Mouse (Mus musculus) limb, embryonic 13.5 days (tissue): ENCODE data around the gene Map3k6. TPM values are rescaled to one million over a fixed set of nuclear protein-coding genes. Genes with fewer than 3 reads are reported as not detected.

Experiments used
- ATAC-seq: fragments of 200-750 bp; cut with Nextera tagmentation; 2 replicates; pipeline ENCODE4 v1.8.0; 2017; ENCODE audit warnings: low read depth, moderate number of reproducible peaks, moderate TSS enrichment; ENCODE audit not compliant: low FRiP score
- H3K27ac ChIP-seq: fragments of 300-500 bp; sonication (generic); 2 replicates; pipeline ENCODE4 v1.5.1; 2015; ENCODE audit warnings: inconsistent platforms, mild to moderate bottlenecking, moderate library complexity
- H3K27me3 ChIP-seq: fragments of 300-500 bp; sonication (generic); 2 replicates; pipeline ENCODE4 v1.6.1; 2015; ENCODE audit warnings: mild to moderate bottlenecking, inconsistent platforms
- H3K36me3 ChIP-seq: fragments of 300-500 bp; sonication (generic); 2 replicates; pipeline ENCODE4 v1.6.1; 2015; ENCODE audit warnings: inconsistent platforms, mild to moderate bottlenecking, moderate library complexity
- H3K4me1 ChIP-seq: fragments of 300-500 bp; sonication (generic); 2 replicates; pipeline ENCODE4 v1.6.1; 2015; ENCODE audit warnings: inconsistent platforms
- H3K4me2 ChIP-seq: fragments of 300-500 bp; sonication (generic); replicated peaks from 2 replicates; pipeline ENCODE4 v1.6.1; 2015; ENCODE audit warnings: inconsistent platforms, mild to moderate bottlenecking, moderate library complexity
- H3K4me3 ChIP-seq: fragments of 300-500 bp; sonication (generic); 2 replicates; pipeline ENCODE4 v1.5.1; 2015; ENCODE audit warnings: moderate library complexity, mild to moderate bottlenecking, inconsistent platforms
- H3K9ac ChIP-seq: fragments of 300-500 bp; sonication (generic); 2 replicates; pipeline ENCODE4 v1.6.1; 2015; ENCODE audit warnings: mild to moderate bottlenecking, inconsistent platforms
- H3K9me3 ChIP-seq: fragments of 300-500 bp; sonication (generic); 2 replicates; pipeline ENCODE4 v1.6.1; 2016; ENCODE audit warnings: inconsistent platforms
- WGBS: fragments of 180-500 bp; shearing (Covaris S2); methylation state at CpG from one replicate; pipeline ENCODE4 v1.1.7; 2015; 5-methylcytosine and 5-hydroxymethylcytosine counted together
- polyA plus RNA-seq: library from polyadenylated mRNA; unstranded; fragments of >200 nt; fragmentation: Nextera tagmentation; extraction: Ambion mirVana; gene quantifications from 2 replicates; pipeline ENCODE4 v1.2.1, GENCODE M21; 2015

Gene Map3k6
- polyA plus RNA-seq, 1 experiment from 2014 or later, result 2.4 TPM

DNA sequence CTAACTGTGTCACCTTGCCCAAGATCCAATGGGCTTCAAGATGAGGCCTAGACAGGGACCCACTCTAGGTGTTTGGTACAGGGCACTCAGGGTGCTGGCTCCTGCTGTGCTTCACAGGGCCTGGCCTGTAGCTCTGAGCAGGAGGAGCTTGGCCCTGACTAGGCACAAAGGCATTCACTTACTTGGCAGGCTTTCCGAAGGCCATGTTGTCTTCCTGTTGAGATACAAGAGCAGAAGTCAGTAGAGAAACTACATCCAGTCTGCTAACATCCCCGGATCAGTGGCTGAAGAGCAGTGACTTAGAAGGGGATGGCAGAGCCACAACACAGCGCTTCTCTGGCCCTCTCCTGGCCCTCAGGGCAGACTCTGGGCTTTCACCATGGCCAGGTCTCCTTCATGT lies 29.0 kb downstream of the Map3k6 start:
- Histone ChIP-seq H3K4me3 (no peak overlapping the region), H3K4me1 (peaks cover 5% of the 10 kb centered on the region), H3K27me3 (no peaks in the 10 kb centered on the region), H3K9me3 (peaks cover 3% of the 10 kb centered on the region; the same call in 1 of the 2 replicates), H3K4me2 (no peak overlapping the region), H3K27ac (no peak overlapping the region), H3K9ac (no peak overlapping the region), H3K36me3 (peaks cover 78% of the 10 kb centered on the region)
- WGBS, result 96% methylated on average over 3 of the region's 3 CpGs
- ATAC-seq, result no peak

GRCm38 (mm10) chr4:133270929-133271328 lies 30.3 kb downstream of the Map3k6 start:
- H3K36me3 ChIP-seq, result peaks cover 76% of the 10 kb centered on the region

GRCm38 (mm10) chr4:133277104-133278026 lies 36.7 kb downstream of the Map3k6 start, which contains the start of gene Tmem222:
Gene Tmem222, minus strand, starts transcription at chr4:133277792.
- ATAC-seq, result peak; percentile 87
- H3K9ac ChIP-seq, result peak within 1 kb of the TSS; percentile 91
- H3K36me3 ChIP-seq, result peaks cover 25% of the 10 kb centered on the region; the same call in 1 of the 2 replicates
- H3K4me1 ChIP-seq, result peaks cover 42% of the 10 kb centered on the region
- H3K4me2 ChIP-seq, result peak within 1 kb of the TSS; percentile 82
- H3K27ac ChIP-seq, result peak within 1 kb of the TSS; percentile 92
- WGBS, result under 1% methylated on average over 73 of the region's 73 CpGs
- peak within 1 kb of the TSS; percentile 87 for H3K4me3 ChIP-seq
- H3K27me3 ChIP-seq, result no peaks in the 10 kb centered on the region
- no peaks in the 10 kb centered on the region for H3K9me3 ChIP-seq

More at GRCm38 (mm10) chr4:133270929-133271328, 30.3 kb downstream of the Map3k6 start:
- H3K4me3 ChIP-seq, result no peak overlapping the region
- peaks cover 9% of the 10 kb centered on the region for H3K4me1 ChIP-seq
- H3K9me3 ChIP-seq, result no peaks in the 10 kb centered on the region
- ATAC-seq, result no peak
- no peak overlapping the region for H3K9ac ChIP-seq
- H3K27ac ChIP-seq, result no peak overlapping the region
- 88% methylated on average over 9 of the region's 9 CpGs for WGBS
- H3K27me3 ChIP-seq, result no peaks in the 10 kb centered on the region
- no peak overlapping the region for H3K4me2 ChIP-seq

GRCm38 (mm10) chr4:133278067-133278466 lies 37.4 kb downstream of the Map3k6 start:
- Histone ChIP-seq H3K4me1 (peaks cover 47% of the 10 kb centered on the region), H3K36me3 (peaks cover 25% of the 10 kb centered on the region; the same call in 1 of the 2 replicates), H3K4me3 (peak overlapping the region; percentile 87), H3K4me2 (peak overlapping the region; percentile 82), H3K27me3 (no peaks in the 10 kb centered on the region), H3K27ac (peak overlapping the region; percentile 92), H3K9me3 (no peaks in the 10 kb centered on the region), H3K9ac (peak overlapping the region; percentile 91)
- WGBS, result 29% methylated on average over 6 of the region's 6 CpGs
- ATAC-seq, result no peak

DNA sequence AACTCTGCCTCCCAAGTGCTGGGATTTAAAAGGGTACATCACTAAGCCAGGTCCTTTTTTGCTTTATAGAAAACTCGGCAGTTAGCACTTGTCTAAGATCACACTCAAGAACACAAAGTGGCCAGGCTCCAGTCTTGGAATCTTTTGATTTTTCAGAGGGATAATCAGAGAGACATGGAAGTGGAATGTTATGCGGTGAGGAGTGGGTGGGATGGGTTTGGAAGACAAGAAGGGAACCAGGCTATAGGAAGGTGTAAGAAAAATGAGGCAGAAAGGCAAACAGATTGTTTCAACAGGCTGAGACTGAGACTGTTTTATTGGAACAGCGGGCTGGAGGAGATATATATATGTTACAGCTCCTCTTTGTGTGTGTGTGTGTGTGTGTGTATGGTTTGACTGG lies 37.9 kb downstream of the Map3k6 start:
- Histone ChIP-seq H3K9ac (peak overlapping the region; percentile 91; the same call in 1 of the 2 replicates), H3K4me2 (peak overlapping the region; percentile 82), H3K36me3 (peaks cover 22% of the 10 kb centered on the region; the same call in 1 of the 2 replicates), H3K4me3 (peak overlapping the region; percentile 87; the same call in 1 of the 2 replicates), H3K27ac (peak overlapping the region; percentile 92), H3K4me1 (peaks cover 51% of the 10 kb centered on the region), H3K27me3 (no peaks in the 10 kb centered on the region), H3K9me3 (no peaks in the 10 kb centered on the region)
- no peak for ATAC-seq
- WGBS, result 80% methylated on average over 3 of the region's 3 CpGs

DNA sequence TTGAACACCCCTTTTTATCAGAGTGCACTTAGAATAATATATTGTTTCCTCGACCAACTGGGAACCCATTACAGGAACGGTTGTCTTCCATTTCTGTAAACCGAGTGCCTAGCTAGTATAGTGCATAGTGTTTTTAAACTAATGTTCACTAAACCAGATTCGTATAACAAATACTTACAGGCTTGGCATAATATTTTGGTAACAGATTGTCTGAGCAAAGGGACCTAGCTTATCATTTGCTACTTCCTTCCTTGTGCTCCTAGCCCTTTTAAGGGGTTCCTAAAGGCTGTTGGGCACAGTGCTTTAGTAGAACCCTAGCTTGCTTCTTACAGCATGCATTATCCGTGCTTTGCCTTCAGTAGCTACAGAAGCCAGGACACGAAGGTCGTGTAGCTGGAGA lies 40.9 kb downstream of the Map3k6 start:
- no peak overlapping the region for H3K4me3 ChIP-seq
- WGBS, result 27% methylated on average over 7 of the region's 7 CpGs
- ATAC-seq, result no peak
- H3K4me2 ChIP-seq, result peak overlapping the region; percentile 48
- no peaks in the 10 kb centered on the region for H3K27me3 ChIP-seq
- H3K36me3 ChIP-seq, result no peaks in the 10 kb centered on the region
- no peaks in the 10 kb centered on the region for H3K9me3 ChIP-seq
- H3K4me1 ChIP-seq, result peaks cover 41% of the 10 kb centered on the region
- peak overlapping the region; percentile 90 for H3K27ac ChIP-seq
- H3K9ac ChIP-seq, result 0 out of 2 replicates have a peak overlapping the region, but pooled peaks have one; percentile 2

DNA sequence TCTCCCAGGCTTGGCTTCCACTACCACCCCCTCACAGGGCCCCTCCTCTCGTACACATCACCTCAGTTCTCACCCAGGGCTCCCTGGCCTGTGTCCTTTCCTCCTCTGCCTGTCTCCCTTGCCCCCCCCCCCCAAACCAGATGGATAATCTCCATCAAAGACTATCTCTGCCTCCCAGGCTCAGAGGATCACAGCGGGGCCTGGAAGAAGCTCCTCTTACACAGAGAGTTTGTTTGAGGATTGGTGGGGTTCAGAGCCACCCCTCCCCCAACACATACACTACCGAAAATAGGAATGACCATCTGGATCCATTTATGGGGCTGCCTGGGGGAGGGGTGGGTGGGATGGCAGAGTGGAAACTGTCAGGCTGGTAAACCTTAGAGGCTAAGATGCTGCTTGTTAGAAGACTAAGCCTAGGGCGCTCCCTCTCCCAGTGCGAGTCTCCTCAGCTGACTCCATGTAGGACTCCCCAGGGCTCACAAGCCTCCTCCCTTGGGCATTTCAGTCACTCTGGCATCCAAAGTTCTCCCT lies 41.4 kb downstream of the Map3k6 start:
- H3K27me3 ChIP-seq, result no peaks in the 10 kb centered on the region
- no peaks in the 10 kb centered on the region for H3K36me3 ChIP-seq
- peak overlapping the region; percentile 48 for H3K4me2 ChIP-seq
- WGBS, result 2% methylated on average over 5 of the region's 5 CpGs
- ATAC-seq, result peak; percentile 44
- H3K9me3 ChIP-seq, result no peaks in the 10 kb centered on the region
- H3K4me3 ChIP-seq, result no peak overlapping the region
- H3K4me1 ChIP-seq, result peaks cover 36% of the 10 kb centered on the region
- peak overlapping the region; percentile 90 for H3K27ac ChIP-seq
- peak overlapping the region; percentile 2; the same call in 1 of the 2 replicates for H3K9ac ChIP-seq

DNA sequence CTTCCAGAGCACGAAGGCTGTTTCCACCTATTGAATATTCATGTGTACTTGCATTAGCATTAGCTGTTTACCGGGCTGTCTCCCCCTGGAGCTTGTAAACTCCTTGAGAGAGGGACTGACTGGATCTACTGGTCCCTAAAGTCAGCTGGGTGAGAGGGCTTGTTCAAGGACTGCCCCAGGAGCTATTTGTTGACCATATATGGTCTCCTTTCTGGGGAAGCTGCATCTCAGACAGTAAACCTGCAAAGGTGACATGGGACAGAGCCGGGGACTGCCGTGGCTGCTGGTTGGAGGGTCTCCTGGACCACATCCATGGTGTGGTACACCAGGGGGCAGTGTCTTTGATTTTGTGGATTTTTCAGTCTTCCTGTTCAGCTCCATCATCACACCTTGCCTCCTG lies 42.0 kb downstream of the Map3k6 start:
- no peak overlapping the region for H3K4me3 ChIP-seq
- peaks cover 36% of the 10 kb centered on the region for H3K4me1 ChIP-seq
- no peaks in the 10 kb centered on the region for H3K9me3 ChIP-seq
- ATAC-seq, result no peak
- no peaks in the 10 kb centered on the region for H3K27me3 ChIP-seq
- H3K27ac ChIP-seq, result peak overlapping the region; percentile 90
- H3K9ac ChIP-seq, result no peak overlapping the region; the same call in 1 of the 2 replicates
- no peaks in the 10 kb centered on the region for H3K36me3 ChIP-seq
- peak overlapping the region; percentile 48 for H3K4me2 ChIP-seq
- 8% methylated on average over 4 of the region's 4 CpGs for WGBS

DNA sequence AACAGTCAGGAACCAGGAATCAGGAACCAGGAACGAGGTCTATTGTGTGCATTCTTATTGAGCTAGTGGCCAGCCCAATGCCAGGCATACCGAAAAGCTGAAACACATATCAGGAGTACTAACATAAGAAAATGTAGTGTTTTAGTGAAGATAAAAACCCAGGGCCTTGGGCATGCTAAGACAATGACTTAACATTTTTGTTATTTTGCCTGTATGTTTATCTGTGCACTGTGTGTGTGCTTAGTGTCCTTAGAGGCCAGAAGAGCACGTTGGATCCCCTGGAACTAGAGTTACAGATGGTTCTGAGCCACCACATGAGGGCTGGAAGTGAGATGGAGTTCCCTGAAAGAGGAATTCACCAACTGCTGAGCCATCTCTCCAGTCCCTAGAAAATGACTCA lies 44.7 kb downstream of the Map3k6 start:
- Histone ChIP-seq H3K9ac (no peak overlapping the region), H3K4me2 (no peak overlapping the region), H3K27me3 (no peaks in the 10 kb centered on the region), H3K4me1 (peaks cover 27% of the 10 kb centered on the region), H3K36me3 (no peaks in the 10 kb centered on the region), H3K27ac (no peak overlapping the region), H3K9me3 (no peaks in the 10 kb centered on the region), H3K4me3 (no peak overlapping the region)
- no peak for ATAC-seq
- WGBS, result 84% methylated on average over 3 of the region's 3 CpGs

DNA sequence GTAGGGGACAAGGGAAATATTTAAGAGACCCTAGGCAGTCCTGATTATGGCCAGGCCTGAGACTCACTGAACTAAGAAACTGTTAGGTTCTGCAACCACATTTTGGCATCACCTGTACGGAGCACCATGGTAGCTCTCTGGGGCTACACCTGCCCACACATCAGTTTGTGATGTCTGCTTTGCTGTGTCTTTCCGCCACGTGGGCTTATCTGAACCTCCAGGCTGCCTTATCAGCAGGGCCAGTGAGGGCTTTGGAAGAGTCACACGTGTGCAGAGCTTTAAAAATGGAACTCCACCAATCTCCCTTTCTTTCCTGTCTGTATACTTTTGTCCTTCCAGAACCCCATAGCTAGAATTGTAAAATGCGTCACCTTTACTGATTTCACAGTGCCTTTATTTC lies 45.3 kb downstream of the Map3k6 start:
- Histone ChIP-seq H3K9ac (no peak overlapping the region), H3K36me3 (no peaks in the 10 kb centered on the region), H3K4me3 (no peak overlapping the region), H3K27ac (no peak overlapping the region), H3K9me3 (no peaks in the 10 kb centered on the region), H3K27me3 (no peaks in the 10 kb centered on the region), H3K4me2 (no peak overlapping the region), H3K4me1 (peaks cover 26% of the 10 kb centered on the region)
- no peak for ATAC-seq
- 77% methylated on average over 5 of the region's 5 CpGs for WGBS

DNA sequence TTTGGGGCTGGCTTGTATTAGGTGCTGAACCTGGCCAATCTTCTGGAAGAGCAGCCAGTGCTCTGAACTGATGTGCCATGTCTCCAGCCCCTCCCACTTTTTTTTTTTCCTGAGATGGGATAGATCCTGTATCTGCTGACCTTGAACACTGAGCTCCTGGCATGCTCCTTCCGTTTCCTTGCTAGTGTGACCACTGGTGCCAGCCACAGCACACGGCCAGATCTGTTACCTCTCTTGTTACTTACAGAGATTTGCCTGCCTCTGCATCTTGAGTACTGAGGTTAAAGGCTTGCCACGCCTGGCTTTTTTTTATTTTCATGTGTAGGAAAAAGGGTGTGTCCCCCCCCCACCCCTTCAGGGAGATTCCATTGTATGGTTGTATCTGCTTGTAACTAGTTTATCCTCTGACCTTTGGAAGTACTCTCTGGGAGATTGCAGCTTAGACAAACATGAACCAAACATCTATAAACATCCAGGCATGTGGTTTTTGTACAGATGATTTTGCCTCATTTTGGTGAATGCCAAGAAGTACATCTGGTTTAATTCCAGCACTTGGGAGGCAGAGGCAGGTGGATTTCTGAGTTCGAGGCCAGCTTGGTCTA lies 46.0 kb downstream of the Map3k6 start:
- Histone ChIP-seq H3K27ac (no peak overlapping the region), H3K9ac (no peak overlapping the region), H3K4me3 (no peak overlapping the region), H3K4me1 (peaks cover 19% of the 10 kb centered on the region), H3K27me3 (no peaks in the 10 kb centered on the region), H3K36me3 (no peaks in the 10 kb centered on the region), H3K9me3 (no peaks in the 10 kb centered on the region), H3K4me2 (no peak overlapping the region)
- 84% methylated on average over 4 of the region's 4 CpGs for WGBS
- no peak for ATAC-seq

GRCm38 (mm10) chr4:133291255-133291654 lies 50.6 kb downstream of the Map3k6 start:
- no peaks in the 10 kb centered on the region for H3K9me3 ChIP-seq
- whole genome bisulfite sequencing, result 98% methylated on average over 1 of the region's 1 CpGs
- no peak for ATAC-seq
- H3K4me2 ChIP-seq, result no peak overlapping the region
- no peak overlapping the region for H3K9ac ChIP-seq
- no peak overlapping the region for H3K4me3 ChIP-seq
- no peaks in the 10 kb centered on the region for H3K27me3 ChIP-seq
- peaks cover 37% of the 10 kb centered on the region for H3K36me3 ChIP-seq
- peaks cover 22% of the 10 kb centered on the region for H3K4me1 ChIP-seq
- no peak overlapping the region for H3K27ac ChIP-seq
